Mouse (Mus musculus) lung, adult 2 months (tissue): Measurements from ENCODE around the gene Lrmda.

ENCODE experiments used
- CTCF ChIP-seq: fragments of 200-500 bp; IDR thresholded peaks from 2 replicates; pipeline ENCODE4 v1.5.1; 2011; ENCODE audit warnings: mild to moderate bottlenecking, low read length, control low read depth; ENCODE audit not compliant: insufficient read depth
- POLR2A ChIP-seq: fragments of 200-500 bp; IDR thresholded peaks from 2 replicates; pipeline ENCODE4 v1.6.1; 2011; ENCODE audit warnings: low read depth, mild to moderate bottlenecking, control low read depth, low read length, borderline replicate concordance; ENCODE audit errors: extremely low read depth

GRCm38 (mm10) chr14:22662496-22662895, 643.0 kb downstream of the Lrmda start:
- TF ChIP-seq POLR2A (no peak), CTCF (no peak)
